Mouse (Mus musculus) lung, embryonic 14.5 days (tissue): Measurements from ENCODE around the gene Rgcc. TPM values are rescaled to one million over a fixed set of nuclear protein-coding genes. Genes with fewer than 3 reads are reported as not detected.

Experiments
- ATAC-seq: fragments of 200-750 bp; cut with Nextera tagmentation; 2 replicates; pipeline ENCODE4 v1.8.0; 2017; ENCODE audit warnings: mild to moderate bottlenecking, moderate TSS enrichment, moderate library complexity; ENCODE audit not compliant: insufficient read depth
- DNase-seq: peaks from one replicate; pipeline ENCODE4 v3.0.0-alpha.2; 2015
- H3K27ac ChIP-seq: fragments of 300-500 bp; sonication (generic); 2 replicates; pipeline ENCODE4 v1.5.1; 2014; ENCODE audit warnings: low read depth, mild to moderate bottlenecking, moderate library complexity
- H3K27me3 ChIP-seq: fragments of 300-500 bp; sonication (generic); 2 replicates; pipeline ENCODE4 v1.6.1; 2014; ENCODE audit warnings: low read length, control low read depth; ENCODE audit not compliant: insufficient read depth
- H3K36me3 ChIP-seq: fragments of 300-500 bp; sonication (generic); 2 replicates; pipeline ENCODE4 v1.6.1; 2014; ENCODE audit warnings: control low read depth; ENCODE audit not compliant: insufficient read depth
- H3K4me1 ChIP-seq: fragments of 300-500 bp; sonication (generic); 2 replicates; pipeline ENCODE4 v1.6.1; 2014; ENCODE audit warnings: antibody characterized with exemption, control low read depth; ENCODE audit not compliant: insufficient read depth
- H3K4me2 ChIP-seq: fragments of 300-500 bp; sonication (generic); 2 replicates; pipeline ENCODE4 v1.6.1; 2014; ENCODE audit warnings: mild to moderate bottlenecking
- H3K4me3 ChIP-seq: fragments of 300-500 bp; sonication (generic); 2 replicates; pipeline ENCODE4 v1.5.1; 2014; ENCODE audit warnings: low read depth, low read length
- H3K9ac ChIP-seq: fragments of 300-500 bp; sonication (generic); 2 replicates; pipeline ENCODE4 v1.6.1; 2014
- H3K9me3 ChIP-seq: fragments of 300-500 bp; sonication (generic); 2 replicates; pipeline ENCODE4 v1.6.1; 2016; ENCODE audit warnings: low read depth, low read length, control low read depth
- CTCF ChIP-seq: IDR thresholded peaks from 2 replicates; pipeline ENCODE4 v1.5.1; 2016; ENCODE audit warnings: antibody characterized with exemption, low read depth
- WGBS: fragments of 180-500 bp; shearing (Covaris S2); extraction: QIAGEN DNeasy Blood & Tissue Kit; methylation state at CpG from one replicate; pipeline ENCODE4 v1.1.7; 2014; 5-methylcytosine and 5-hydroxymethylcytosine counted together
- polyA plus RNA-seq: library from polyadenylated mRNA; unstranded; fragments of >200 nt; fragmentation: Nextera tagmentation; extraction: Ambion mirVana; gene quantifications from 2 replicates; pipeline ENCODE4 v1.2.1, GENCODE M21; 2014

Gene Rgcc
- polyA plus RNA-seq, 1 experiment from 2014 or later = 137 TPM

- no peak overlapping the region for H3K4me2 ChIP-seq
- no peak for ATAC-seq
- no peak for TF ChIP-seq CTCF
- DNase-seq = no peak
- H3K4me3 ChIP-seq = no peak overlapping the region
- WGBS = 54% methylated on average over 1 of the region's 1 CpGs
- H3K4me1 ChIP-seq = peaks cover 6% of the 10 kb centered on the region; the same call in 1 of the 2 replicates
- H3K27ac ChIP-seq = no peak overlapping the region
- no peaks in the 10 kb centered on the region for H3K36me3 ChIP-seq
- no peak overlapping the region for H3K9ac ChIP-seq
- H3K27me3 ChIP-seq = no peaks in the 10 kb centered on the region
- H3K9me3 ChIP-seq = no peaks in the 10 kb centered on the region
These were observed 22.0 kb downstream of the Rgcc start for GRCm38 (mm10) chr14:79279494-79279893.

DNA sequence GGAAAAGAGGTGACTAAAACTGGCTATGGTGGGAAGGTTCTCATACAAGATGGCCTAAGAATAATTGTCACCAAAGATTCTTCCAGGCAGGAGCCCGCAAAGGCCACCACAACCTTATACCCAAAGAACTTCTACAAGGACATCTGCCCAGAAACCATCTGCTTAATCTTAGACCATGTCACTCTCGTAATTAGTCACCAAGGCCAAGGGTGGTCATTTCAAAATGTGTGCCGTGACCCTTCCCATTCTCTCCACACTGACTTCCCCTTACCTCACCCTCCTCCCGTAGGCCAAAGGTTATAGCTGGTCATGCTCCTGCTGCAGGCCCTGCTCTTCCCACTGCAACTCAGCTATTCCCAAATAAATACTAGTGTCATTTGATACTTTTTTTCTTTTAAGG lies 22.5 kb downstream of the Rgcc start:
- Histone ChIP-seq H3K36me3 (no peaks in the 10 kb centered on the region), H3K4me2 (no peak overlapping the region)
- no peak for TF ChIP-seq CTCF

DNA sequence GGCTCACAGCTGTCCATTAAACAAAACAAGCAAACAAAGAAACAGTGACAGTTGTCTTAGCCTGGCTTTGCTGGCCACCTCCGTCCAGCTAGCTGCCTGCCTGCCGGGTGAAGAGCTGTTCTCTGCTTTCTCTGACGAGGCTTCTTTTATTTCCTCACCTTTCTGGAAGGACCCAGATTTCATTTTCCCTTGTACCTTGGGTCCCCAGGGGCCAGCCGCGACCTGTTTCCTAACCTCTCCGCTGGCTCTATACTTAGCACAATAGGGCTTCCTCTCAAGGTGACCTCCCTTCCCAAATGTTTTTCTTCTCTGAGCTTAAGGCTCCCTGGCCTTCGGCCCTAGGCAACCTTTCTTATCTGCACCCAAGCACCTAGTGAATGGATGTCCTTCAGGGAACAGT lies 23.5 kb downstream of the Rgcc start:
- no peak for TF ChIP-seq CTCF
- ATAC-seq = no peak
- H3K36me3 ChIP-seq = no peaks in the 10 kb centered on the region
- H3K4me2 ChIP-seq = no peak overlapping the region
- no peaks in the 10 kb centered on the region for H3K27me3 ChIP-seq
- no peak overlapping the region for H3K9ac ChIP-seq
- peaks cover 6% of the 10 kb centered on the region; the same call in 1 of the 2 replicates for H3K4me1 ChIP-seq
- H3K9me3 ChIP-seq = no peaks in the 10 kb centered on the region
- DNase-seq = no peak
- H3K4me3 ChIP-seq = no peak overlapping the region
- no peak overlapping the region for H3K27ac ChIP-seq
- WGBS = 48% methylated on average over 7 of the region's 7 CpGs

More for the DNA sequence above, 22.5 kb downstream of the Rgcc start:
- no peak overlapping the region for H3K9ac ChIP-seq
- WGBS = 74% methylated on average over 4 of the region's 4 CpGs
- no peaks in the 10 kb centered on the region for H3K9me3 ChIP-seq
- H3K27ac ChIP-seq = no peak overlapping the region
- no peak for DNase-seq
- no peak overlapping the region for H3K4me3 ChIP-seq
- no peaks in the 10 kb centered on the region for H3K27me3 ChIP-seq
- no peak for ATAC-seq
- H3K4me1 ChIP-seq = peaks cover 6% of the 10 kb centered on the region; the same call in 1 of the 2 replicates

- H3K9ac ChIP-seq = no peak overlapping the region
- H3K36me3 ChIP-seq = no peaks in the 10 kb centered on the region
- 71% methylated on average over 8 of the region's 8 CpGs for WGBS
- H3K4me3 ChIP-seq = no peak overlapping the region
- no peaks in the 10 kb centered on the region for H3K9me3 ChIP-seq
- no peak overlapping the region for H3K27ac ChIP-seq
- ATAC-seq = no peak
- peaks cover 6% of the 10 kb centered on the region; the same call in 1 of the 2 replicates for H3K4me1 ChIP-seq
- H3K4me2 ChIP-seq = no peak overlapping the region
- TF ChIP-seq CTCF = no peak
- DNase-seq = no peak
- no peaks in the 10 kb centered on the region for H3K27me3 ChIP-seq
These were observed 25.5 kb downstream of the Rgcc start for GRCm38 (mm10) chr14:79275870-79276395.

DNA sequence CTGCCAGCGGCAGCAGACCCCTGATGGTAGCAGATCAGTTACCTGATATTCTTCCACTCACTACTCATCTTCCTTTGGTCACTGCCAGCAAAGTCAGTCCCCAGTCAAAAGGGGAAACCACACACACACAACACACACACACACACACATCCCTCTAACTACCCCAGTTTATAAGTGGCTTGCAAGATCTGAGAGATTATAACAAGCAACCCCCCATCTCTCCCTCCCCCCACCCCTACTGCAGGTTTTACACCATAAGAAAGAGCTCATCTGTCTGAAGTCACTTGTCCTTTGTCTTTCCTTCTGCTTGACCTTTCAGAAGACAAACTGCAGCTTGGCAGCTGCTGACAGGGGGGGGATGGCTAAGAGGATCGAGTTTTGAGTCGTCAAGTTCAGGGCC lies 26.0 kb downstream of the Rgcc start:
- H3K4me1 ChIP-seq = peaks cover 6% of the 10 kb centered on the region; the same call in 1 of the 2 replicates
- H3K27me3 ChIP-seq = no peaks in the 10 kb centered on the region
- no peak for ATAC-seq
- no peak for DNase-seq
- no peak overlapping the region for H3K4me3 ChIP-seq
- 16% methylated on average over 3 of the region's 3 CpGs for WGBS
- no peak overlapping the region for H3K27ac ChIP-seq
- no peaks in the 10 kb centered on the region for H3K9me3 ChIP-seq
- no peaks in the 10 kb centered on the region for H3K36me3 ChIP-seq
- H3K9ac ChIP-seq = no peak overlapping the region
- no peak overlapping the region for H3K4me2 ChIP-seq
- TF ChIP-seq CTCF = no peak

DNA sequence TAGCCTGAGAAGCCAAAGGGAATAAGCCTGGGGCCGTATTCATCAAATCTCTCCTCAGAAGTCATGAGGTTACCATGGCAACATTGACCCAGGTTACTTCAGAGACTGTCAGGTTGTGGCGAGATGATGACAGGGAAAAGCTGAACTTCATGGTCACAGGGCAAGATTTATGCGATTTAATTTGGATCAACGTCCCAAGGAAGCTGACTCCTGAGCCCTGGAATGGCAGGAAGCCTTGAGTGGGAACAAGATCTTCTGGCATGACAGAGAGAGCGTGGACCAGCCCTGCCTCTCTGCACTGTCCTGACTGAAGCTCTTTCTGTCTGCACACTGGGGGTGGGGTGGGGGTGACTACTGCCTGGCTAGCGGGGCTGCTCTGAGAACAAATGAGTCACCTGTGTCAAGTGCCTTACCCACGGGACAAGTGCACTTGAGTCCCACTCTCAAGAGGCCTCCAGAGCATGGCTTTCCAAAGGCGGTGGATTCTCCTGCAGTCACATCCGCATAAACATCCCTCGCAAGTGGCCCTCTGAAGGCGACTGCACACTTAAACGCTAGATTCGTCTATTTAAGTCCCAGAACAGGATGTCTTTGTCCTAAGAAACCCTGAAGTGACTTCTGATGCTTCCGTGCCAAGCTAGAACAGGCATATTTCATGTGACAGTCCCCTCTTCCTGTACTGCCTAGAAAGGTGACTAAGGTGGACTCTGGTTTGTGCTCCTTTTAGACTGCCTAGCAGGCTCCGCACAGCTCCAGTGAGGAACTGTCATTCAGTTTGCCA lies 27.6 kb downstream of the Rgcc start:
- Histone ChIP-seq H3K4me1 (peaks cover 6% of the 10 kb centered on the region; the same call in 1 of the 2 replicates), H3K27me3 (no peaks in the 10 kb centered on the region), H3K36me3 (no peaks in the 10 kb centered on the region), H3K4me3 (no peak overlapping the region), H3K9ac (no peak overlapping the region), H3K4me2 (0 out of 2 replicates have a peak overlapping the region, but pooled peaks have one; percentile 12), H3K9me3 (no peaks in the 10 kb centered on the region), H3K27ac (peak overlapping the region; percentile 26; the same call in 1 of the 2 replicates)
- TF ChIP-seq CTCF = no peak
- WGBS = 42% methylated on average over 15 of the region's 15 CpGs
- DNase-seq (peak; percentile 74), ATAC-seq (peak; percentile 88)

DNA sequence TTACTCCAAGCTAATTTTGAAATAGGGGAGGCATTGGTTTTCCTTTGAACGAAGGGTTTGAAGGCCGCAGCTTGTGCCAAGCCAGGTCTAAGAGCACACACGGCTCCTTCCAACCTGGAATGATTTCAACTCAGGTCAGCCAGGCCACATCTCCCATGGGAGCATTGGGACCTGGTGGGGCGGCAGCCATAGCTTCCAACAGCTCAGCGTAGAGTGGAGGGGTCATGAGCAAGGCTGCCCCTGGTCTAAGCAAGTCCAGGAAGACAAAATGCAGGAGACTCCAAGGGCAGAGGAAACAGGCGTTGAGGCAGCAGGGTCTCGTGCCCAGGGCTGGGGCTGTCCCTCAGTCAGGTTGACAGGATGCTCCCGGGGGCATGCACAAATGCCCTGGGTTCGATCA lies 28.5 kb downstream of the Rgcc start:
- Histone ChIP-seq H3K9me3 (no peaks in the 10 kb centered on the region), H3K4me1 (peaks cover 4% of the 10 kb centered on the region; the same call in 1 of the 2 replicates), H3K4me3 (no peak overlapping the region), H3K27ac (no peak overlapping the region), H3K9ac (no peak overlapping the region), H3K4me2 (no peak overlapping the region), H3K27me3 (no peaks in the 10 kb centered on the region), H3K36me3 (no peaks in the 10 kb centered on the region)
- DNase-seq (no peak), ATAC-seq (no peak)
- TF ChIP-seq CTCF = no peak
- 77% methylated on average over 9 of the region's 9 CpGs for WGBS
